Mouse (Mus musculus): Measurements from ENCODE around the gene Cish. TPM values are rescaled to one million over a fixed set of nuclear protein-coding genes. Genes with fewer than 3 reads are reported as not detected.

Gene Cish
- total RNA-seq, 2 experiments from 2014 or later, result 36.9 to 45.3 TPM

DNA sequence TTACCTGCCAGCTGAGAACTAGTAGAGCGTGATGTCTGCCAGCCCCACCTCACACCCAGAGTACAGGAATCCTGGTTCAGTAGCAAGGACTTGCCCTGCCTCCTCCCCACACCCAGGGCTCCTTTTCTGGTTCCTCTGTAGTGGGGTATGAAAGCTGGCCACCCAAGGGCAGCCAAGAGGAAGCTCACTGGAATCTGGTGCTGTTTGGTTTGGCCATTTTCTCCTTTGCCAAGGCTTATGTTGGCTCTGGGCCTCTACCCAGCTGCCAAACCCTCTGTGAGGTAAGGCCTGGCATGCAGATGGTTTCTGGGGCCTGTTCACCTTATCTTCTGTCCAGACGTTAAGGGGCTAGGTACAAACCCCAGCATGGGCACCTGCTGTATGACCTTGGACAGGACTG lies 20.0 kb downstream of the Cish start:
- peak; percentile 40 for DNase-seq

DNA sequence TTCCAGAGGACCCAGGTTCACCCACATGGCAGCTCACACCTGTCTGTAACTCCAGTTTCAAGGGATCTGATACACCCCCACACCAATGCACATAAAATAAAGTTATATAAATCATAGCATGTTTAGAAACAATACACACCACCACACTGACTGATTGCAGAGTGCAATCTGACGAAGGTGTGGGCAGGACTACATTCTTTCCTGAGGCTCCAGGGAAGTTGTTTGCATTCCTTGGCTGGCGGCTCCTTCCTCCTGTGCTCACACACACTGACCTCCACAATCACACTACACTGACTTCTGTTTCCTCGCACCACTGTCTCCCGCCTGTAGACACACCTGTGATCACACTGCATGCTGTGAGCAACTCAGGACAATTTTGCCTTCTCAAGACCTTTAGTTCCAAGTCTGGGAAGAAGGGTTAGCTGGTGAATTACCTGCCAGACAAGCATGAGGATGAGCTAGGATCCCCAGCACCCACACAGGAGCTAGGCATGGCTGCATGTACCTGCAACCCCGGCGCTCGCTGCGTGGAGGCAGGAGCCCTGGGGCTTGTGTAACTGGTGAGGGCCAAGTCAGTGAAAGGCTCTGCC lies 26.7 kb downstream of the Cish start:
- DNase-seq, result no peak

DNA sequence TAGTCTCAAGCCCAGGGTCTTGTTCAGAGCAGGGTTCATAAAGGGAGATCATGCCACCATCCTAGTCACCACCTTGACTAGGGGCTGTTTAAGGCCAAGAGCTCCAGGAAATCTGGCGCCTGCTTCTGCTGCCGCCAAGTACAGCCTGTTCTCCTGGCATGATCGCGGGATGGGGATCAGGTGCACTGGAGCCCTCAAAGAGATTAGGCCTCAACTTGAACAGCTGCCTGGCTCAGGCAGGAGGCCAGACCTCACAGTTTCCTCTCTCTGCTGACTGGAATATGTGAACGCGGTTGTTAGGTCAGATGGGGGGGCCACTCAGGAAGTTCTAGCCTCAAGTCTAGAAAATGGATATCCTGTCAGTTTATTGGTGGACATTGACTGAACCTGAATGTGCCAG lies 27.7 kb downstream of the Cish start:
- DNase-seq, result peak; percentile 66

DNA sequence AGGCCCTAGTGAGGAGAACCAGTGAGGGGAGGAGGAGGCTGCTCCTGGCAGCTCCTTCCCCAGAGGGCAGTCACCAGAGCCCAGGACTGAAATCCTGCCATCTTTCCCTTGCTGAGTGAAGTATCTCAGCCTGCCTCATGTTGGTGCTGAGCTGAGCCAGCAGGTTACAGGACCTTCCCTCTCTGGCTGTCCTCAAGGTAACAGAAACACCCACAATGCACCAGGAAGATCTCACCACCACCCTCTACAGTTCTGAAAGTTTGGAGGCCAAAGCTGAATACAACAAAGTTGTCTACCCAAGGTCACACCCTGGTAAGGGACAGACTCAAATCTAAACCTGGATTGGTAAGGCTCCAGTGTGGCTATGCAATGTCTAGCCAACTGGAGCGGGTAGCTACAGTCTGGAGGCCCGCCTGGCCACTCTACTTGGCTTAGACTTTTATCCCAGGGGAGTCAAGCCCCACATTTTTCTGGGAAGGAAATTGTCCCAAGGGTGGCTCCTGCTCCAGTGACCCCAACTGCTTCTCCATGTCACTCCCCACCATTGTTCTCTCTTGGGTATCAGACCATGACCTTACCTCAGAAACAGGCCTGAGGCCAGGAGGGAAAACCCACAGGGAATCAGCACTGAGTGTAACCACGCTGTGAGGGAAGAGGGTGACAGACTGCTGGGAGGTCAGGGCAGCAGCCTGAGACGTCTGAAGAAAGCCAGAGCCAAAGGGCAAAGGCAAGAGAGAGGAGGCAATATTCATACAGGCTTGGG lies 29.2 kb downstream of the Cish start:
- peak; percentile 80 for DNase-seq

DNA sequence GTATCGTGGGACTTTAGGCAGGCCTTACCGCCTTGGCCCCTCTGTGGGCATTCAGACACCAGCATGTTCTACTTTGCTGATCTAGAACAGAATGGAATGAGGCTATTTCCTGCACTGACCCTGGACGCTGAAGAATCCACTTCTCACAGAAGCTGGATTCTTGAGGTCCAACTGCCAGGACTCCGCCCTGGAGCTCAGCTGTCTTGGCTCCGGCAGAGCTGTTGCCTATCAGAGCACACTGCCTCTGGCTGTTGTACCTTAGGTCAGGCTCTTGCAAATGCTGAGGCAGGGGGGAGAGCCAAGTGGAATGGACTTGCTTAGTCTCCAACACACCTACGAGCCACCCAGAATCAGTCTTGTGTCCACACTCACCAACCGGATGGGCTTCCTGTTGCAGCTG lies 30.1 kb downstream of the Cish start:
- peak; percentile 57 for DNase-seq

DNA sequence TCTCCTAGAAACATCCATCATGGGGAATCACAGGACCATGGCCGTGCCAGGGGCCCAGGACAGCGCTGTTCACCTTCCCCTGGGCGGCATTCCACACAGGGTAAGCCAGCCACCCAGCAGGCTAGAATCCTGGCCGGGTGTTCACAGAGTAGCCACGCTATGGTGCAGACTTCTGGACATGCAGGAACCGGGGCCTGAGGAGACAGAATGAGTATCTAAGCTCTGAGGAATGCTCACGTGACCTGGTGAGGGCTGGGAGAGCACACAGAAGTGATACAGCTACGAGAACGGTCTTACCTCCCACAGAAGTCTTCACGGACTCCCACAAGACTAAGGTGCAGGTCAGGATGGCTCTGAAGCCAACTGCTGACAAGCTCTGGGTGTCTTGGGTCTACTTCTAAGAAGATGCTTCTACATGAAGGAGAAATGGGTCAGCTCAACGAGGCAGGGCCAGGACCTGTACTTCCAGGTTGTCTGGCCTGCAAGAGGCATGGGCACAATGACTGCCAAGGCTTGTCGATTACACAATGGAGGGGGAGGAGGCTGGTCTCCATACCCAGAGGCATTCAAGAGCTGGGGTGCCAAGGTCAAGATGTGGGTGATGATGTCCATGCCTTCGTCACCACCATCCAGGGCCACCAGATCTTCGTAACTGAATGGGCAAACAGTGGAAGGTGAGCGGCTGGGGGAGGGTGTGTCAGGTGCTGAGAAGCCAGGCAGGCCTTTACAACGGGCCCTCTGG lies 32.2 kb downstream of the Cish start:
- peak; percentile 64 for DNase-seq

DNA sequence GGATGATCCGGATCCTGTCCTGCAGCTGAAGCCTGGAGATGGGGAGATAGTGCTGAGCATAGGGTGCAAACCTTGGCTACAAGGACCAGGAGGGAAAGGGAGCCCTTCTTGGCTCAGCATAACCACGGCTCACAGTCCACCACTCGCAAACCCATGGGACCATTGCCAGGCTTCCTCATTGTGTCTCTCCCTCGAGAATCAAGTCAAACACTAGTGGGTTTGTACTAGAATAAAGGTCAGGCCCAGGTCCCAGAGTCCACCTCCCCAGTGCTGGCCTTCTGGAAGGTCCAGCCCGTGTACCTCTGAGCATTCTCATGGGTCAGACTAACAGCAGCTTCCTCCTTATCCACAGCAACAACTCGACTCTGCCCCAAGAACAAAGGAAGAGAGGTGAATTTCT lies 35.0 kb downstream of the Cish start:
- DNase-seq, result peak; percentile 36

- no peak for DNase-seq
These were observed 37.9 kb downstream of the Cish start for GRCm38 (mm10) chr9:107333686-107334085.

GRCm38 (mm10) chr9:107334356-107334755 lies 38.5 kb downstream of the Cish start:
- DNase-seq, result no peak

- no peak for DNase-seq
These were observed 39.2 kb downstream of the Cish start for GRCm38 (mm10) chr9:107335046-107335445.

- peak; percentile 83 for DNase-seq
These were observed 40.1 kb downstream of the Cish start for GRCm38 (mm10) chr9:107335909-107336308.

DNA sequence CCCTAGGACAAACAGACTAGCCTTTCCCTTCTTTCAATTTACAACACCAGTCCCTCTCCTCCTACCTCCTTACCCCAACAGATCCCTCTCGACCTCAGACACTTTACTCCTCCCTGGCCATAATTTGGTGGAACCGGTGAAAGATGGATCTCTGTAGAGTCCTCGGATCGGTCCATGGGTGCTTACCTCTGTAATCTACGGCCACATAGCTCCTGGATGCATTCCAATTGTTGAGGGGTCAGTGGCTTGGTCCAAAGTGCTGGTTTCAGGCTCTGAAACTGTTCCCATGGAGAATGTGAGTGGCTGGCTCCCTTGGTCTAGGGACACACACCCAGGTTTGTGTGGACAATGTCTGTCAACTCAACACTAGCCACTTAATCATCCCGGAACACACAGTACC lies 40.6 kb downstream of the Cish start:
- no peak for DNase-seq

DNA sequence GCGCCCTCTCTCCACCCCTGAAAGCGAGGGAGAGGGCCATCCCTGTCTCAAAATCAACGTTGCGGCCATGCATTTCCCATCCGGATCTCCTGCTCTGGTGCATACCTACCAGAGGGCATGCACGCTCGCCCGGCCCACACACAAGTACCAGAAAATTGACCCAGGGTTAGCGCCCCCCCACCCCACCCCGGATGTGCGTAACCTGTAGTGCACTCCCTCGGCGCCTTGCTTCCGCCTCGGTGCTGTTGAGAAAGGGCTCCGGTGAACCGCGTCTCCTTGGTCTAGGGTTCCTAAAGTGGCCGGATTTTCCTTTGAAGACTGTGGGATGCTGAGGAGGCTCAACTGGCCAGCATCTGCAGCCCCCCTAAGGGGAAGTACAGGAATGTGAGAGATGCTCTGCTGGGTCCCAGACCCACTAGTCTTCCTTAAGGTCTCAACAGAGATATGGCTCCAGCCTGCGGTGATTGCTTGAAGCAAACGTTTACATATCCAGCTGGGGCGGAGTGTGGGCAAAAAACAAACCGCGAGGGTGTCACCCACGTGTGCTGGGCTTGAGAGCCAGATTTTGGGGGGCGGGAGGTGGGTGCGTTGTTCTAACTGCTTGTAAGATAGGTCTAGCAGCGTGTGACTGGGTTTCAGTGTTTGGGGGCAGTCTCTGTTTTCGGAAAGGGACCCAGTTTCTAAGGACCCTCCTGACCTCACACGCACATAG lies 42.5 kb downstream of the Cish start, which contains the start of gene Hemk1:
Gene Hemk1 (minus strand): TSS at position 179 of the 712 bp plus-strand sequence.
- peak; percentile 83 for DNase-seq

DNA sequence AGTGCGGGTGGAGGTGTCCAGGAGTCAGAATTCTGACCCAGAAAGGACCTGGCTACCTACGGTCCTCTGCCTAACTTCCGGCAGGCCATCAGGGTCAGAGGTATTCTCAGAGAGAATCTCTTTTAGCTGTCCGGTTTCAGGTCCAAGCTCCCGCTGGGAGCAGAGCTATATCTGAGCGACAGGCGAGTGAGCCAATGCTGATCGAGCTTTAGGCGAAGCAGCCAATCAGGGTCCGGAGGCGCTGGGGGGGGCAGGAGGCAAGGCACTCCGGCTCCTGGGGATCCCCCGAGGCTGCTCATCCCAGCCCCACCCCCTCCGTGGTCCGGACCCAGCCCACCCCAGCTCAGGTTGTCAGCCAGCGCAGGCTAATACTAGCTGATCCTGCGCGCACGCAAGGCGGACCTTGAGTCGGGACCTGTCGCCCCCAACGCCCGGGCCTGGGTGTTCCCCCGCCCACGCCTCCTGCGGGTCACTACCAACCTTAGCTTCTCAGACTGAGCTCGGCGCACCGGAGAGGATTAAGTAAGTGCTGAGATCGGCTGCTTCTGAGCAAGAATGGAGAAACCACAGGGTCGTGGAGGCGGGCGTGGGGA lies 44.5 kb downstream of the Cish start, which contains the start of gene 6430571L13Rik:
Gene 6430571L13Rik (plus strand): TSS at position 336 of the 593 bp plus-strand sequence.
- DNase-seq, result peak; percentile 96

DNA sequence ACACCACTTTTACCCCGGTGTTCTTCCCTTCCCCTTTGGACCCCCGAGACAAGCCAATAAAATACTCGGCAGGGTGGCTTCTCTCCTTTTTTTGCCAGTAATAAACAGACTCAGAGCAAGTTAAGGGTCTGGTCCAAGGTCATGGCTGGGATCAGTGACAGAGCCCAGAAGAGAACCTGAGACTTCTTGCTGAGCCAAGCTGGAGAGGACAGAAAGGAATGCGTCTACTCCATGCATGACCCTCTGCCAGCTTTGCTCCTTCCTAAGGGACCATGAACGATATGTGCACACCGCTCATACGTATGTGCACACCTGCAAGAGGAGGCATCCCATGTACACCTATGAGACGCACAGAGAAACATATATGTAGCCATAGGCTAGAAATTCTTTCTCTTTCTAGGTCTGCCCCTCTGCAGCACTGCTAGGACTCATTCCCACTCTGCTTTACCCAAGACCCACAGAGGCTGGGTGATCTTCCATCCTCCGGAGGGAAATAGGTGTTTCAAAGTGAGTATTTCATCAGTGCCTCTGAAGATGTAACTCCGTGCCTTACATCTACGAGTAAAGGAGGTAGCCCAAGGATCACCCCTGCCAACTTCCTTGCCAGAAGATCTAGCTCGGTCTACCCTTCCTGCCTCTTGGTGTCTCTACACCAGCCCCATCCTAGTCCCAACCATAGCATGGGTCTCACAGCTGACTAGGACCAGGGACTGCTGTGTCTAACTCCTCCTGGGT lies 45.3 kb downstream of the Cish start:
- DNase-seq, result no peak

DNA sequence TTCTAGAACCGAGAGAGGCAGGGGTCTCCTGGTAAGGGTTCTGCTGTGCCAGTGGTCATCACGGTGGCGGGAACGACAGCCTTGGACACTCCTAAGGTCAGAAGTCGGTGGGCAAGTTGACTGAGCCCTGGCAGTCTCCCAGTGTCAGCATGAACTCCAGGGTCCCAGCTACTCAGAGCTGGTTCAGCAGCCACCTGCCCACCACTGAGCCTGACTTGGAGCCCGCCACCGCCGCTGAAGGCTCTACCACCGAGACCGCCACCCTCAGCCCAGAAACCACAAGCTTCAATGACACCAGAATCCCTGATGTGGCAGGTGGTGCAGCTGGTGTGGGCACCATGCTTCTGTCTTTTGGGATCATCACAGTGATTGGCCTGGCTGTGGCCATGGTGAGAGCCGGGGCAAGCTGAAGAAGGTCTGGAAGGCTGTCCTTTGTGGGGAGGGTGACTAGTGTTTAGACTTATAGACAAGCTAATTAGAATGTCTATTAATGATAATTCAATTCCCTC lies 46.4 kb downstream of the Cish start:
- DNase-seq, result no peak

DNA sequence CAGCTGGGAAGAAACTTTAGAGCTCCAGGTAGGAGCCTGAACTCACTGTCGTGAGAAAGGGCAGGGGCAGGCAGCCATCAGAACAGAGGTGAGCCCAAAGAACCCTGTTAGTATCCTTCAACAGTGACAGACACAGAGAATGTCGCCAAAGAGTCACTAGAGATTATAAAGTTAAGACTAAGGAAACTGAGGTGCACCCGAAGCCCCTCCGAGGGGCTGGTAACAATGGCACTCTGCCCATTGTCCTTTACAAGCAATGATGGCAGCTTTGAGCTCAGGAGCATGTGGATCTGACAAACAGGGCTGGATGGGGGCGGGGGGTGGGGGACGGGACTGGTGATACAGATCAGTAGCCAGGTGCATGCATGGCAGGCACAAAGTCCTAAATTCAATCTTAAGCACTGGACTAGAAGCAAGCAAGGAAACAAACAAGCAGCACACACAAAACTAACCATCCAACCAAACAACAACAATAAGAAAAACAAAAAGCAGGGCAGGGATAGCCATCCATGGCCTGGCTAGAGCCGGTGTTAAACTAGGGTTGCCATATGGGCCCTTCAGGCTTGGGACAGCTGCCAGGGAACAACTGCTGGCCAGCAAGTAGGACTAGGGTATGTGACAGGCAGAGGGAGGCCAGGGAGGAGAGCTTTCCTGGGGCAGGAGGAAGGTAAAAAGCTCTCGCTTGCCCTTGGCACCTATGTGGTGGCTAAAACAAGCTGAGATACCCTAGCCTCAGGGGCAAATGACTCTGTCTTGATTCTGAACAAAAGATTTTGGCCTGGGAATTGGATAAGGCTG lies 47.5 kb downstream of the Cish start:
- DNase-seq, result peak; percentile 62

DNA sequence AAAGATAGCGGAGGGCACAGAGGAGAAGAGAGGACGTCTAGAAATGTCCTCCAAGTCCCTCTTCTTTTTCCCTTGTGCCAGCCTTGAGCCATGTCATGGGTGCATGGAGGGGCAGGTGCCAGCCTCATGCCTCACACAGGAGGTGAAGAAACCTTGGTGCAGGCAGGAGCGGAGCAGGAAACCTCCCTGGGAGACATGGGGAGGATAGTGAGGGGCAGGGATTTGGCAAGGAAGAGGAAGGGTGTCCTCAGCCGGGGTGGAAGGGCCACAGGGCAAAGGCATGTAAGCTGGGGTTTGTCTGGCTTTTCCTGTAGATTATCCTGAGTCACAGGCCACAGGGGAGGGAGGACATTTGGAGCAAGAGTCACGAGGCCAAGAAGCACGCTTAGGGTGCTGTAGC lies 48.2 kb downstream of the Cish start:
- DNase-seq, result peak; percentile 24

GRCm38 (mm10) chr9:107346081-107346480 lies 50.3 kb downstream of the Cish start:
- DNase-seq, result no peak

DNA sequence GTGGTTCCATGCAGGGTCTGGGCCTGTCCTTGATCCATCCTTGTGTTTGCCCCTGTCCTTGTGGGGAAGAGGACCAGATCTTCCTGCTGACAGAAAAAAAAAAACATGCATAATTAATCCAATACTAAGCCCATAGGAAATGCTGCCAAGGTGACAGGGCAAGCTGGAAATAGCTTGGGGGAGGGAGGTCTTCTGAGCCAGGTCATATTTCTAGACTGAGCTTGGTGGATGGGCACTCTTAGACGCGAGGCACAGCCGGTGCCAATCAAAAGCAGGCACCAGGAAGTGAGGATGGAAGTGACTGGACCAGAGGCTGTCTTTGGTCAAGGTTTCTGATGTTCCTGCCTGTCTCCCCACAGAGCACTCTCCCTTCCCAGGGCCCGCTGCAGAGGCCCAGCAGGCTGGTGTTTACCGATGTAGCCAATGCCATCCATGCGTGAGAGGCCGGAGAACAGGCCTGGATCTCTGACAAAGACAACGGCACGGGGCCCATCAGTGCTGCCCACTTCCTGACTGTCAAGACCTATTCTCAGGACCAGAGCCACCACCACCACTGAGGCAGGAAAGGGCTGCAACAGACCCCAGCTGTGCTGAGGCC lies 51.9 kb downstream of the Cish start:
- no peak for DNase-seq
